Mouse (Mus musculus): ENCODE results near the gene Slc25a27. TPM values are rescaled to one million over a fixed set of nuclear protein-coding genes. Genes with fewer than 3 reads are reported as not detected.

Slc25a27 gene
- polyA plus RNA-seq, 1 experiment from 2014 or later: 38.1 TPM

- H3K36me3 ChIP-seq (replicated peaks): peaks cover 38% of the 10 kb centered on the region
- peaks cover 6% of the 10 kb centered on the region; the same call in 1 of the 2 replicates for H3K9me3 ChIP-seq
- H3K4me3 ChIP-seq: no peak overlapping the region
- H3K27me3 ChIP-seq (replicated peaks; ENCODE audit: low read depth, poor library complexity, severe bottlenecking): no peaks in the 10 kb centered on the region
- no peak overlapping the region for H3K27ac ChIP-seq (replicated peaks)
- H3K4me1 ChIP-seq: no peaks in the 10 kb centered on the region
- WGBS: 72% methylated on average over 1 of the region's 1 CpGs
- no peak for DNase-seq (ENCODE audit: low spot score)
Observed at GRCm38 (mm10) chr17:43640825-43641224, 26.2 kb downstream of the Slc25a27 start.

DNA sequence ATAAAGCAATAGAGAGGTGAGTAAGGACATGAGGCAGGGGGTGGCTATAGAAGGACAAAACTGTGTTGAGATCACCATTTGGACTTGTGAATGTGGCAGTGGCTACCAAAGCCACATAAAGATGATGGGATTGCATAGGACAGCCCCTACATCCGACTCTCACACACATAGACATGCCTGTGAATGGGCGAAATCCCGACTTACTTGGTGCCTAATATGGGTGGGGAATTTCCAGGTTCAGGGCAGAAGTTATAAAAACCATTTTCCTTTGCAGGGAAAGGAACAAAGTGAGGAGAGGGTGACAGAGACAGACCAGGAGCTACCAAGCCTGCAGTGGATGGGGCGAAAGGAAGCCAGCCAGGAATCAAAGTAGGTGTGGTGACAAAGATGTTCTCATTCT is 29.9 kb downstream of the Slc25a27 start:
- 87% methylated on average over 4 of the region's 4 CpGs for WGBS
- H3K4me3 ChIP-seq: no peak overlapping the region
- H3K4me1 ChIP-seq: no peaks in the 10 kb centered on the region
- peaks cover 6% of the 10 kb centered on the region; the same call in 1 of the 2 replicates for H3K9me3 ChIP-seq
- no peak overlapping the region for H3K27ac ChIP-seq (replicated peaks)
- 0 out of 2 replicates have a peak, but pooled peaks cover under 1% of the 10 kb centered on the region for H3K27me3 ChIP-seq (replicated peaks; ENCODE audit: low read depth, poor library complexity, severe bottlenecking)
- H3K36me3 ChIP-seq (replicated peaks): peaks cover 10% of the 10 kb centered on the region
- no peak for DNase-seq (ENCODE audit: low spot score)

DNA sequence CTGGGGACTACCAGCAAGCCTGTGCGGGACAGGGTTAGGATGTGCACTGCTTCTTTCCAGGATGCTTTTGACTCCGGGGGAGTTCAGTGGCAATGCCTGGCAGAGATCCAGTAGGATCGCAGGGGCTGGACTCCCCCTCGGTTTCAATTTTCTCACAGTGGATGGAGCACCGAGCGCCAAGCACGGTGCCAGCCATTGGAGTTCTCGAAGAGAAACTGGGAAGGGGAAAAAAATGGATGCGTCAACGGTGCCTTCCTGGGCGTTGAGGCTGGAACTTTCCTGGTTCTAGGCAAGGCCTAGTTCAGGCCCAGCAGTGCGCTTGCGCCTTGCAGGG is 36.6 kb downstream of the Slc25a27 start:
- WGBS: 44% methylated on average over 13 of the region's 13 CpGs
- Histone ChIP-seq H3K27me3 (replicated peaks; ENCODE audit: low read depth, poor library complexity, severe bottlenecking) (peaks cover 54% of the 10 kb centered on the region), H3K4me1 (peaks cover 17% of the 10 kb centered on the region), H3K4me3 (peak overlapping the region; percentile 60), H3K9me3 (0 out of 2 replicates have a peak, but pooled peaks cover 7% of the 10 kb centered on the region), H3K27ac (replicated peaks) (0 out of 2 replicates have a peak overlapping the region, but pooled peaks have one; percentile 72), H3K36me3 (replicated peaks) (no peaks in the 10 kb centered on the region)
- DNase-seq (ENCODE audit: low spot score): no peak

GRCm38 (mm10) chr17:43629496-43630426 is 37.3 kb downstream of the Slc25a27 start, which contains the start of gene Tdrd6:
TSS of gene Tdrd6 (minus strand) at chr17:43630299.
- Histone ChIP-seq H3K36me3 (replicated peaks) (no peaks in the 10 kb centered on the region), H3K4me1 (peaks cover 17% of the 10 kb centered on the region), H3K27me3 (replicated peaks; ENCODE audit: low read depth, poor library complexity, severe bottlenecking) (peaks cover 54% of the 10 kb centered on the region), H3K27ac (replicated peaks) (peak within 1 kb of the TSS; percentile 72), H3K4me3 (peak within 1 kb of the TSS; percentile 60), H3K9me3 (0 out of 2 replicates have a peak, but pooled peaks cover 7% of the 10 kb centered on the region)
- DNase-seq (ENCODE audit: low spot score): peak; percentile 60
- WGBS: 3% methylated on average over 83 of the region's 83 CpGs

DNA sequence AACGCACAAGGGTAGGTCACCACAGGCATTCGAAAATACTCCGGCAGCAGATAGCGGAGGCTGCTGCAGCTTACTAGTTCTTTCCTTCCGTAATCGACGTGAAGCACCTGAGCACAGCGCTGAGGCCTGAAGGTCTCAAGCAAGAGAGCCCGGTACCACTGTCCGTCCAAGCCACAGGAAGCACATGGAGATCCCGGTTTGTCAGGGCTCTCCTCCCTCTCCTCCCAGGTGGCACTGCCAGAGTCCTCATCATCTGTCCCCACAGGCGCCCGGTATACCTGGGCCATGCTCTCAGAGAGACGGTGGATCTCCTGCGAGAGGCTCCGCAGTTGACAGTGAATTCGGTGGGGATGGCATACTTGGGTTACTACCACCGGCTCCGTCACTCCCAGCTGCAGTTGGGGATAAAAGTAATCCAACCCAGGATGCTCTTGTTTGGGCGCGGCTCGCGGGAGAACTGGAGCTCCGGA is 38.0 kb downstream of the Slc25a27 start:
- Histone ChIP-seq H3K9me3 (0 out of 2 replicates have a peak, but pooled peaks cover 7% of the 10 kb centered on the region), H3K36me3 (replicated peaks) (no peaks in the 10 kb centered on the region), H3K27ac (replicated peaks) (no peak overlapping the region), H3K4me1 (peaks cover 17% of the 10 kb centered on the region), H3K27me3 (replicated peaks; ENCODE audit: low read depth, poor library complexity, severe bottlenecking) (peaks cover 54% of the 10 kb centered on the region), H3K4me3 (peak overlapping the region; percentile 60)
- peak; percentile 43 for DNase-seq (ENCODE audit: low spot score)
- WGBS: 18% methylated on average over 24 of the region's 24 CpGs

- peaks cover 17% of the 10 kb centered on the region for H3K4me1 ChIP-seq
- no peaks in the 10 kb centered on the region for H3K36me3 ChIP-seq (replicated peaks)
- no peak for DNase-seq (ENCODE audit: low spot score)
- no peak overlapping the region for H3K27ac ChIP-seq (replicated peaks)
- 0 out of 2 replicates have a peak, but pooled peaks cover 7% of the 10 kb centered on the region for H3K9me3 ChIP-seq
- peaks cover 54% of the 10 kb centered on the region for H3K27me3 ChIP-seq (replicated peaks; ENCODE audit: low read depth, poor library complexity, severe bottlenecking)
- 89% methylated on average over 10 of the region's 10 CpGs for WGBS
- no peak overlapping the region for H3K4me3 ChIP-seq
Observed at GRCm38 (mm10) chr17:43628246-43628645, 38.8 kb downstream of the Slc25a27 start.

- no peak for DNase-seq (ENCODE audit: low spot score)
Observed at GRCm38 (mm10) chr17:43622076-43622475, 44.9 kb downstream of the Slc25a27 start.

GRCm38 (mm10) chr17:43619156-43619555 is 47.9 kb downstream of the Slc25a27 start:
- no peak for DNase-seq (ENCODE audit: low spot score)
- 96% methylated on average over 9 of the region's 9 CpGs for WGBS
- Histone ChIP-seq H3K4me1 (peaks cover 7% of the 10 kb centered on the region; the same call in 1 of the 2 replicates), H3K9me3 (no peaks in the 10 kb centered on the region), H3K27ac (replicated peaks) (no peak overlapping the region), H3K36me3 (replicated peaks) (no peaks in the 10 kb centered on the region), H3K4me3 (no peak overlapping the region), H3K27me3 (replicated peaks; ENCODE audit: low read depth, poor library complexity, severe bottlenecking) (no peaks in the 10 kb centered on the region)

More at GRCm38 (mm10) chr17:43622076-43622475, 44.9 kb downstream of the Slc25a27 start:
- Histone ChIP-seq H3K27me3 (replicated peaks; ENCODE audit: low read depth, poor library complexity, severe bottlenecking) (peaks cover 3% of the 10 kb centered on the region), H3K9me3 (0 out of 2 replicates have a peak, but pooled peaks cover 6% of the 10 kb centered on the region), H3K4me3 (no peak overlapping the region), H3K4me1 (no peaks in the 10 kb centered on the region), H3K27ac (replicated peaks) (no peak overlapping the region), H3K36me3 (replicated peaks) (no peaks in the 10 kb centered on the region)
- 92% methylated on average over 10 of the region's 10 CpGs for WGBS

GRCm38 (mm10) chr17:43612221-43612620 is 54.8 kb downstream of the Slc25a27 start:
- DNase-seq (ENCODE audit: low spot score): no peak
- no peak overlapping the region for H3K4me3 ChIP-seq
- H3K4me1 ChIP-seq: peaks cover 7% of the 10 kb centered on the region; the same call in 1 of the 2 replicates
- H3K9me3 ChIP-seq: no peaks in the 10 kb centered on the region
- no peaks in the 10 kb centered on the region for H3K27me3 ChIP-seq (replicated peaks; ENCODE audit: low read depth, poor library complexity, severe bottlenecking)
- H3K27ac ChIP-seq (replicated peaks): no peak overlapping the region
- no peaks in the 10 kb centered on the region for H3K36me3 ChIP-seq (replicated peaks)
- 76% methylated on average over 3 of the region's 3 CpGs for WGBS

- WGBS: 28% methylated on average over 7 of the region's 7 CpGs
- no peak overlapping the region for H3K27ac ChIP-seq (replicated peaks)
- no peaks in the 10 kb centered on the region for H3K36me3 ChIP-seq (replicated peaks)
- no peak overlapping the region for H3K4me3 ChIP-seq
- H3K27me3 ChIP-seq (replicated peaks; ENCODE audit: low read depth, poor library complexity, severe bottlenecking): no peaks in the 10 kb centered on the region
- peak; percentile 81 for DNase-seq (ENCODE audit: low spot score)
- peaks cover 7% of the 10 kb centered on the region; the same call in 1 of the 2 replicates for H3K4me1 ChIP-seq
- H3K9me3 ChIP-seq: no peaks in the 10 kb centered on the region
Observed at GRCm38 (mm10) chr17:43611586-43611985, 55.4 kb downstream of the Slc25a27 start.

GRCm38 (mm10) chr17:43606704-43607103 is 60.3 kb downstream of the Slc25a27 start:
- no peak overlapping the region for H3K4me3 ChIP-seq
- H3K9me3 ChIP-seq: no peaks in the 10 kb centered on the region
- H3K27me3 ChIP-seq (replicated peaks; ENCODE audit: low read depth, poor library complexity, severe bottlenecking): no peaks in the 10 kb centered on the region
- no peaks in the 10 kb centered on the region for H3K36me3 ChIP-seq (replicated peaks)
- peak; percentile 82 for DNase-seq (ENCODE audit: low spot score)
- 12% methylated on average over 3 of the region's 3 CpGs for WGBS
- H3K4me1 ChIP-seq: no peaks in the 10 kb centered on the region
- H3K27ac ChIP-seq (replicated peaks): no peak overlapping the region

DNA sequence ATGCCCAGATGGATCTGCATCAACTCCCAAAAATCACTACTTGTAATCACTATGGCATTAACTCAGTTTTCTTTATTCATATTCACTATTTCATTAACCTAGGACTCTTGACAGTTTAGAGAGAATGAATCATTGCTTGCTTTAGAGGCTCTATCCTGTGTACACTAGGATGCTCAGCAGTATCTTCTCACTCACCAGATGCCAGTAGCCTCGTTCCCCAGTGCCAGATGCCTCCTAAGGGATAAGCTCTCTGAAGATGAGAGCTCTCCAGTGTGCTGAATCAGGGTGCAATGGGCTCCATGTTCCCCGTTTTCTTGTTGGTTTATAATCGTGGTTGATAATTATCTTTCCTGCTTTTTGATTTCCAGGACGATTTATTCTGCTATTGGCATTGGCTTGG is 68.3 kb downstream of the Slc25a27 start:
- H3K27me3 ChIP-seq (replicated peaks; ENCODE audit: low read depth, poor library complexity, severe bottlenecking): no peaks in the 10 kb centered on the region
- no peak for DNase-seq (ENCODE audit: low spot score)
- no peaks in the 10 kb centered on the region for H3K36me3 ChIP-seq (replicated peaks)
- no peak overlapping the region for H3K4me3 ChIP-seq
- H3K27ac ChIP-seq (replicated peaks): no peak overlapping the region
- 66% methylated on average over 4 of the region's 4 CpGs for WGBS
- no peaks in the 10 kb centered on the region for H3K9me3 ChIP-seq
- no peaks in the 10 kb centered on the region for H3K4me1 ChIP-seq
